Mouse (Mus musculus): ENCODE results near the gene Prdm1.

The Prdm1 gene

DNA sequence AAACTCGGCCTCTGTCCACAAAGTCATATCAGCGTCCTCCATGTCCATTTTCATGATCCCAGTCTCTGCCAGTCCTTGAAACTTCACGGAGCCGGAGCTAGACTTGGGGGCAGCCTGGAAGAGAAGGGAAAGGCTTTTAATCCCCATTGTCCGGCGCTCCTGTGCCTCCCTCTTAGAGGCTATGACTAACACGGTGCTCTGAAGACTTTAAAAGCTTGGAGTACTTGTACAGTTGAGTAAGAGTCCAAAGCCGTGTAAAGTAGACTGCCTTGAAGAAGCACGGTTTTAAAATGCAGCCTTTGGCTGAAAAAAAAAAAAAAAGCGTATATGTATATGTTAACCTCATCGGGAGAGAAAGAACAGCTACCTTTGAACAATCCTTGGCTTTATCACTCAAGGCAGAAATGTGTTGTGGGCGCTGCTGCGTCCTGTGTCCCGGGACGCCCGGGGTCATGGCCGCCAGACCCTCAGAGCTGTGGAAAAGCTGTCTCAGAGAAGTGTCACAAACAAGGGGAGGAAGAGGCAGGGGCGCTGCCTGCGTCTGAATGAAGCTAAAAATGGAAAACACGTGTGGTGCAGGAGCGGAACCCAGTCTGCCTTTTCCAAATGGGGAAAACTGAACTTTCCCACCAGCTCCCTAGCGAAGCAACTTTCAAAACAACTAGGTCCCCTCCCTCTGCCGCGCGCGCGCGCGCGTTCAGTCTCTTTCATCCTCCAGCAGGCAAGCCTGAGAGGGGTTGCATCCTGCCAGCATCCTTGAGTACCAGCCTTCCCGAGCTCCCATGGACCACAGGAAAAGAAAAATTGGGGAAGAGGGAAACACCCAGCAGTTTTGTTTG lies 71.3 kb downstream of the Prdm1 start:
- DNase-seq (ENCODE audit: low spot score): no peak

DNA sequence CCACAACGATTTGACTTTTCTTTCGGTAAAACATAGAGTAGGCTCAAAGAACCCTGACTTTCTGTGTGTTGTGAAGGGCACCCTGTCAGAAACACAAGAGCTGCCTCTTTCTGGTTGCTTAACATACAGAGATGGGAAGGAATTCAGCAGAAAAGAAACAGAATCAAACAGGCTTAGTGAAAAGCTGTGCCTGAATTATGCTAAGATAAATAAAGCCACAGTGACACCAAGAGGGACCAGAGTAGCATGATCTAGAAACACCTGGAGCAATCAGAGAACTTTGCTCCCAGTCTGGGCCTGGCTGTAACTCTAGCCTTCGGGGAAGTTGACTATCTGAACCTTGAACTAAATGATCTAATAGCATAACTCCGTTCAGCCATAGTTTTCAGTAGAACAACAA lies 73.5 kb downstream of the Prdm1 start:
- no peak for DNase-seq (ENCODE audit: low spot score)

DNA sequence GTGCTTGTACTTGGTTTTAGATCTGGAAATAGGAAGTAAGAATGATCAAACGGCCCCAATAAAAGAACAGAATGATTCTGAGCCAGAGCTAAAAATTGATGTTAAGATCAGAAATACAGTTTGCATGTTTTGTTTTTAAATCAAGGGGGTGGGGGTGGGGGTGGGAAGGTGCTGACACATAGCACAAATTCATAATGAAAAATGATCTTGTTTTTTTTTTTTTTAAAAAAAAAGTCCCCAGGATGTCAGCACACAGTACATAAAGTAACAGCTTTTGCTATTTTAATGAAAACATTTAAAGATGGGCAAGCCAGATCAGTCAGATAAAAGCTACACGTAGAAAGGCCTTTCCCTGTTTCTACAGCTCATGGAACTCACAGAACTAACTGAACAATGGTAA lies 74.2 kb downstream of the Prdm1 start:
- DNase-seq (ENCODE audit: low spot score): no peak

DNA sequence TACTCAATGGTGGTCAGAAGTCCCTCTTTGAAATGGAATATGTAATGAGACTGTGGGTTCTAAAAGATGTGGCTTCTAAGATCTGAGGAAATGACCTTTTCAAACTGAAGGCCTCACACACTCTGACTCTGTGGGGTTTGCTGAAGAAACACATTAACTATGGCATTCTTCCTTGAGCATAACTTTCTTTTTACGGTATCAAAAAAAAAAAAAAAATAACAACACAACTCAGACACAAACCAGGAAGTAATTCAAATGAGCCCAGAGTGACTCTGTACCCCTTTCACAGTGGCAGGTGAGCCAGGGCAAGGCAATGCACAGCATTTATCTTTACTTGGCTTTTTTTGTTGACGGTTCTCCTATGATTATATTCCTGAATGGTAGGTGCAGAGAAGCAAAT lies 77.5 kb downstream of the Prdm1 start:
- no peak for DNase-seq (ENCODE audit: low spot score)

DNA sequence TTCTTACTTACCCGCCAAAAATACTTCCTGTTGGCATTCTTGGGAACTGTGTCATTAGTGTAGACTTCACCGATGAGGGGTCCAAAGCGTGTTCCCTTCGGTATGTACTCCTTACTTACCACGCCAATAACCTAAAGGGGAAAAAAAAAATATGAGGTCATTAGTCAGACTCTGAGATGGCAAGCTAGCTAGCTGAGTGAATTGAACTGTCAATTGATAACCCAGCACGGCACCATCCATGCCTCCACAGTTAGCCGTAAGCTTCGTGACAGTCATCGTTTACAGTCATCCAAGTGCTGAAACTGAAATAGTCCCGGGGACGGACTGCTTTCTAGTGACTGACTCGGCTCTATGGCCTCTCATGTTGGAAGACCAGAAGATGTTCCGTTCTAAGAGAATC lies 78.2 kb downstream of the Prdm1 start:
- DNase-seq (ENCODE audit: low spot score): no peak

DNA sequence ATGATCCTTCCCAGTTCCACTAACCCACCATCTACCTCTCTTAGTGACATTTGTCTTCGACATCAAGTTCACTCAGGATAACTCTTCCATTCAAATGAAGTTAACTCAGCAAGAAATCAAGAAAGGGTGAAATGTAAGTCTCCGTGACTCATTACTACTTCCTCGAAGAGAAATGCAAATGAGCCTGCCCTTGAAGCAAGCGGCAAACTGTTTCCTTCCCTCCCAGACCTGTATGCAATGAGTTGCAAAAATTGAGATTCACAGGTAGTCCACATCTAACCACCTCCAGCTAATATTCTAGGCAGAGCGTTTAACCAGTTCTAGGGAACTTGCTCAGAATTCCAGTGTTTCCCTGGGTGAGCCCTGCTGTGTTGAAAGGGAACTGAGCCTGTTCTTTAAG lies 78.6 kb downstream of the Prdm1 start:
- no peak for DNase-seq (ENCODE audit: low spot score)

DNA sequence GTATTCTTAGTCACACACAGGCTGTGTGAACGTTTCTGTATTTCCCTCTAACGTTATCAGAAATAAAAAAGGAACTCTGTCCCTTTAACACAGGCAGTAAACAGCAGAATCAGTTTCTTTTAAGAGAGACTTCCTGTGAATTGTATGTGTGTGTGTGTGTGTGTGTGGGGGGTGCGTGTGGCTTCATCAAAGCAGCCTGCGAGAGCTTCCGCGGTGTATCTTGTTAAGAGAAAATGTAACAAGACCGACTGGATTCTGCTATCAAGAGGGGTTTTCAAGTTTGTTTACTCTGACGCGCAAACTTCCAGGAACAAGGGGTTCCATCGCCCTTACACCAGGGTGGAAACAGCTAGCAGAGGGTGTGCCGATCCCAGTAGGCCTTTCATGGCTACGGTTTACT lies 80.1 kb downstream of the Prdm1 start:
- no peak for DNase-seq (ENCODE audit: low spot score)

DNA sequence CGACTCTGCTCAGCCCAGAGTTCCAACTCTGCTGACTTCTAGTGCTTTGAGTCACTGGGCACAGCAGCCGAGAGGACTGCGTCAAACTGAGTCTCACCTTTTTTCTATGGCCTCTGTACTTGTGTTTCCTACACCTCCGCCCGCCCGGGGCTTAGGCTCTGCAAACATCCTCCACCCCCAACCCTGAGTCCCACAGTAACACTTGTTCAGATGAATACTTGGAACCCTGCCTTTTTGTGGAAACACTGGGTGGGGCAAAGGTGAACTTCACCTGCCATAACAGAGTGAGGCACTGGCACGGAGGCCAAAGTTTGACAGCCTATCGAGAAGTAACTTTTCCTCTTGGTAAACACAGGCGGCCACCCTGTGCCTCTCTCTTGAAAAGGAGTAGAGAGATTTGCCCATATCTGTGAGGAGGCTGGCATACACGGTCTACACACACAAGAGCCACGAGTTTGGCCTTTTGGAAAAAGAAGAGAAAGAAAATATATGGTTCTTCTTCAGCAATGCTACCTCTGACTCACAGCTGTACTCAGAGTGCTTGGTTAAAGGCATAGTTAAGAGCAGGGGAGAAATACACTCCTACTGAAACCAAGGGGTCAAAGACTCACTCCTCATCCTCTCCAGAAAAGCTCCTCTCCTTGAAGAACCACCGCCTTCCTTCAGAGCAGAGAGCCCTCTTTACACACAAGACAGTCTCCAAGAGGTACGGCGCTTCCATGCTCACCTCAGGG lies 80.7 kb downstream of the Prdm1 start:
- DNase-seq (ENCODE audit: low spot score): no peak

DNA sequence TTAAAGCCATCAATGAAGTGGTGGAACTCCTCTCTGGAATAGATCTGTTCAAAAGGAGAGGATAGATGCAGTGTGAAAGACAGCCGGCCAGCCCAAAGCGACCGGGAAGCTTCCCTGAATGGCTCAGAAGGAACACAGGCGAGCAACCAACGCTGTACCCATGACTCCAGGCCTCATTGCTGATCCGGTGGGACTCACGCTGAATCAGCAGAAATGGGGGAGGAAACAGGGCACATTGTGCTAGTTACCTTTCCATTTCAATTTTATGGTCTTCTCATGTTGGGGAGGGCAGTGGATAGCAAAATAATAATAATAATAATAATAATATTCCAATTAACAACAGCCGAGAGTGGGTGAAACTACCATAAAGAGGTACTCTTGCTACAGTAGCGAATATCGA lies 81.3 kb downstream of the Prdm1 start:
- no peak for DNase-seq (ENCODE audit: low spot score)

DNA sequence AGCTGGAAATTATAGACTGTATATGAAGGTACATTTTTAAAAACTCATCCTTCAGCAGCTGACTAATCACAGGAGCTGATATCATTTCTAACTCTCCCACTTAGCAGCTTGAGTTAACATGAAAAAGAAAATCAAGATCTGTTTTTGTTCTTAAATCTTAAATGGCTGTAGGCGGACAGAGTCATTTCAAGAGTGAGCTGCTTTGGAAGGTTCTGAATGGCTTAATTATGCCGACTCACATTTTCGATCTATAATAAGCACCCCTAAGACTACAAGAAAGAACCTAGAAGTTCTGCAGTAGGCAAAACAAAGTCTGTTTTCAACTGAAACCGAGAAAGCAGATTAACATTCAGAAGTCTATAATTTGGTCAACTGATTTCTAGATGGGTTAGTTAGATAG lies 83.9 kb downstream of the Prdm1 start:
- no peak for DNase-seq (ENCODE audit: low spot score)

DNA sequence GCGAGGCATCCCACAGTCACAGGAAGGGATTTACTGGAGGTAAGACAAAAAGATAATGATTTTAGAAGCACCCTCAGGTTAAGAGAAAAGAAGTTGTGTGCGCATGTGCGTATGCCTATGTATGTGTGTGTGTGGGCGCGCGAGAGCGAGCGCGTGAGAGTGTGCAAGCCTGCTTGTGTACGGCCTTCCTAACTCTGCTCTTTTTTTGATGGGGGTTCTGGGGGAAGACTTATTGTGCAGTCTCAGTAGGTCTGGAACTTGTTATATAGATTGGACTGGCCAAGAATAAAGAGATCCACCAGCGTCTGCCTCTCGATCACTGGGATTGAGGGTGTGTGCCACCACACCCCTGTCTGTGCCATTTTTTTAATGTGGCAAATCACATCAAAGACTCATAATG lies 84.6 kb downstream of the Prdm1 start:
- no peak for DNase-seq (ENCODE audit: low spot score)

DNA sequence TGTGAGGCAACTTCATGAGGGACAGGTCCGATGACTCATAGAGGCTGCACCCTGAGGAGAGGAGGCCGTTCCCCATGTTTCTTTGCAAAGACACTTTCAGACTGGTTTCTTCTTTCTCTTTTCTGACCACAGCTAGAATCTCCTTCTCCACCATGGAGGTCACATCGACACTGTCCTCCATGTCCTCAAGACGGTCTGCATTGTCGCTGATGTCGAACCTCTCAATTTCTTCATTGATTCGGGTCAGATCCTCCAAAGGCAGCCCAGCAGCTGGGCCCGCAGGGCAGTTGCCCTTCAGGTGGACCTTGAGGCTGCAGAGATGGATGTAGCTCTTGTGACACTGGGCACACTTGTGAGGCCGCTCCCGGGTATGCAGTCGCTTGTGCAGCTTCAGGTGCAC lies 88.6 kb downstream of the Prdm1 start:
- no peak for DNase-seq (ENCODE audit: low spot score)

DNA sequence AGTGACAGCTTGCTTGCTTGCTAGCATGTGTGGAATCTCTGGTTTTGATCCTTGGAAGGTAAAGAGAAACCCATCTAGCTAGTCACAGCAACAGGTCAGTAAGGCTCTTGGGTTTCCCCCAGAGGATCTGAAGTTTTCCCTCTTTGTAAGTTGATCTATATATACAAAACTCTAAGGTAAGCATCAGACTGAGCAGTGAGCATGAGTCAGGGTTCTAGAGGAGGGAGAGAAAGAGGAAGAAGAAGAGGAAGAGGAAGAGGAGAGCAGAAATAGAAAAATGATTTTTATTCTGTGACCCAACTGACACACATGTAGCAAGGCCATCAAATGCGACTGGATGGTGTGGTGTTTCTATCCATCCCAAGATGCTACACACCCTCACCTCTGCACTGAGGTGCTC lies 90.7 kb downstream of the Prdm1 start:
- no peak for DNase-seq (ENCODE audit: low spot score)

DNA sequence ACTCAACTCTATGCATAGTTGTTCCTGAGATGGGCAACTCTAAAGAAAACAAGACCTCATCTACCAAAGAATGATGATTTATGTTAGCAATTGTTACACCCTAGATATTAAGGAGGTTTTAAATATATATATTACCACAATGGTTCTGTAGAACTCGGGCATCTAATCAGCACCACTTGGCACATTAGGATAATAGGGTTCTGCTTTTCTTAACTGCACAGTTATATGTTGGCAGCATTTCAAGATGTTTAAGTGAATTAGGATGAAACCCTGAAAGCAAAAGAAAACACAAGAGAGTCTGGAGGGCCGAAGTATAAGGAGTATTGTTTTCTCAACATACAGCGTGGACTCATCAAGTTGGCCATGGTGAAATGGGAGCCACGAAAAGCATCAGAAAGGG lies 92.3 kb downstream of the Prdm1 start:
- DNase-seq (ENCODE audit: low spot score): no peak

DNA sequence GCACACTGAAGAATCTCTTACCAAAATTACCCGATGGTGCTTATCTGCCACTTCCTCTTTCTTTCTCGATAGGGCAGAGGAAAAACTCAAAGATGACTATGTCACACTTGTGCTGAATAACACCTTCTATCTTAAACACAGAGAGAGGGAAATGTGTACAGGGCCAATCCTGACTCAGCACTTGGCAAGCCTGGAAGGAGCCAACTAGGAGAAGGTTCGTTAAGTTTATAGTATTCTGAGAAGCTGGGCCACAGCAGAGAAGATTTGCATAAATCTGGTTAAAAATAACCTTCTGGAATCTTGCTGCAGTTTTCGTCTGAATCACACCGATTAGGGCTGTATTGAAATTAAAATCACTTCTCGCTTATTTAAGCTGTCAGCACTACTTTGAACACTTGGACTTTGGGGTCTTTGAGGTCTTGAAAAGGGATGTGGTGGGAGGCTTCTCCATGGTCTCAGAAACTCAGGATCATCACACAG lies 93.6 kb downstream of the Prdm1 start:
- no peak for DNase-seq (ENCODE audit: low spot score)

DNA sequence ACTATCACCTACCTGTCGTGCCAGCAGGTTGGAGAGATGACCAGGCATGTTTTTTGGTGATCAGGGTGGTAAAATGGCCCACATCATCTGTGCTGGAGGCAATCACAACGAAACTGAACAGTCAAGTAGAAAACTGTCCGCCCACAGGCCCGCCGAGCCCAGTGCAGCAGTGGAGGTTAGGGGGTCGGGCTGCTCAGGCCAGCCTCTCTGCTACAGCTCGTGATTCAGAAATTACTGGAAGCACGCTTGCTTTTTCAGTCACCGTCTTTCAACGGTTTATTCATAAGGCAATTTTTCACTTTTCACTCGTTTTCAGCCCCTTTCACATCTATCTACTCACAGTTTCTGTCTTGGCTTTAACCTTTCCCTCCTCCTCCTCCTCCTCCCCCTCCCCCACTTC lies 96.1 kb downstream of the Prdm1 start:
- no peak for DNase-seq (ENCODE audit: low spot score)

DNA sequence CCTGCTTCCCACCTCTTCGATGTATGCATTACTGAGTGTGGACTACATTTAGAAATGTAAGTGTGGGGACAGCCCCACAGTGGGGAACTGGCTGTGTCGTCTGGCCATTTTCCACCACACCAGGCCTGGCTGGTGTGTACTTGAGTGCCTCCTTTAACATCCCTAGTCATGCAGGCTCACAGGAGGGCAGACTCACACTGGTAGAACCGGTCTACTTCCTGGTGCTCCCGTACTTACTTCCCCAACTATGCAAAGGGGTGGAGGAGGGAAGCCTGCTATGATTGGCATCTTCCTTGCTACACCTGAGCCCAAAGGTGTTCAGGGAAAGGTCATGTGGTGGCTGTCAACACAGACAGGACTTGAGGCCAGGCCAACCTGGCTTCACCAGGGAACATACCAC lies 96.6 kb downstream of the Prdm1 start:
- DNase-seq (ENCODE audit: low spot score): no peak

DNA sequence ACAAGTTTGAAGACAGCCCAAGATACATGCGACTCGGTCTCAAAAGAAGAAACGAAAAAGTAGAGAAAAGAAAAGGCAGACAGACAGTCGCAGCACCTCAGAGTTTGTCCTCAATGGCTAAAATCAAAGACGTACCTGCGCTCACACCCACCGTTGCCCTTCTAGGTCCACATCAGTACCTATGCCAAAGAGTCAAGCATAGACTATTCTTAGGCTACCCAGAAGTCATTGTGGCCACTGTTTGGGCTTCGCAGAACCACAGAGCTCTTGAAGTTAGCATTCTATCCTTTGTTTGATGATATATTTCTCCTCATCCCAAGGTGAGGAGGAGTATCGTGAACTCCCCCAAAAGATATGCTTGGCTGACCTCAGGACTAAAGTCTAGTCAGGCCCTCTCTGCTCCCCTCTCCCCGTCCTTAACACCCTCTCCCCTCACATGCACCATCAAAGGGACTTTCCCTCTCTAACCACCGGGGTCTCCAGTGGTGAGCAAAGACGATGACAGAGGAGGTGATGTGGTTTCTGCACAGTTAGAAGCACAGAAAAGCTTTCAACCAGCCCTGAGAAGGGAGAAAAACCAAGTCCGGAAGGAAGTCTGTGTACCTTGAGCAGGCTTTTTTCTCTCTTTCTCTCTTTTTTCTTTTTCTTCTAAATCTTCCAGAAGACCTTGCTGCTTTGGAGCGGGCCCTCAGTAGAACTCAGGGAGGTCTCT lies 99.0 kb downstream of the Prdm1 start:
- DNase-seq (ENCODE audit: low spot score): no peak

DNA sequence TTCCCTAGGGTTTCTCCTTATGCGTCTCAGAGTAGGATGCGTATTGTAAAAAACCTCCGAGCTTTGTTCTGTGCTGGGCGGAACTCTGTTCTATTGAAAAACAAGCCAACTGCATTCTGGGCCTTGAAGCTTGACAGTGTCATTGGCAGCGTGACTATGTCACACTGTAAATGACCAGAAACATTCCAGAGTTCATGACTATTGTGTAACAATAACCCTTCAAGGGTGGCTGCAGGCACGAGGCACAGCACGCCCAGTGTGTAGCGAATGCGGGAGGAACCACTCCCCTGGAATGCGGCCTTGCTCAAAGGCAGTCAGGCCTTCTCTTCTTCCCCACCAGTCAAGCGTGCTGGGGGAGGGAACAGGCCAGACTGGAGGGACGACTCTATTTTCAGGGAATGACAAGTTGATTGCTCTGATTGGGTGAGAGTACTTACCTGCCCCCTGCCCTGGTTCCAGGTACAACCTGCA lies 100.4 kb downstream of the Prdm1 start:
- DNase-seq (ENCODE audit: low spot score): no peak

DNA sequence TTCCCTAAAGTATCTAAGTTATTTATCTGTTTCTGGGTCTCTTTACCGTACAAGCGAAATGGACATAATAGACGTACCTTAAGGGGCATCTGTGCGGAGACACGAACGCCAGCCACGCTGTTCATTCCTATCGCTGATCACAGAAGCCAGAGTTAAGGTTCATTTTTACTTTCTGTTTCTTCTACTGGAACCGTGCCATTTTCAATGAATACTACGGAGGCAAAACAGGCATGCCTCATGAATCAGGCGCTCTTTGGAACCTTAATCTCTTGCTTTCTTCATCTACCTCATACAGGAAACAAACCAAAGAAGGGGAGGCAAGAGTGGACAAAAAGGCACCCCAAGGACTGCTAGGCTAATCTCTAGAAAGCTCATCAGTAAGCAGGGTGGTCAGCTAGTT lies 100.9 kb downstream of the Prdm1 start:
- DNase-seq (ENCODE audit: low spot score): no peak

DNA sequence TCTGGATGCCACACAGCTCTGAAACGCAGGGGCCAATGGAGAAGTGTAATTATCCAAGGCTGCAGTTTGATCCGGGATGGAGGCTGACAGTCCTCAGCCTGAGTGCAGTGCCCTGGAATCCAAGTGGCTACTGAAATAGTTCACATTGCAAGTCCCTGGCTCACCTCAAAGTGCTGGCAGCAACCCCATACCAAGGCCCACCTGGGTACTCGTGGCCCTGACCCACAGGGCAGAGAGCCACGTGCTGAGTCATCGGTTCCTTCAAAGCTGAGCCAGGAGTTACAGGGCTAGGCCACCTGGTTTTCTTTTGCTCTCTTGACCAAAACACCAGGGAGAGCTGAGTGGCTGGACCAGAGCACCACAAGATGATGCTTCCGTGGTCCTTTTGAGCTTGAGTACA lies 103.3 kb downstream of the Prdm1 start:
- DNase-seq (ENCODE audit: low spot score): no peak

DNA sequence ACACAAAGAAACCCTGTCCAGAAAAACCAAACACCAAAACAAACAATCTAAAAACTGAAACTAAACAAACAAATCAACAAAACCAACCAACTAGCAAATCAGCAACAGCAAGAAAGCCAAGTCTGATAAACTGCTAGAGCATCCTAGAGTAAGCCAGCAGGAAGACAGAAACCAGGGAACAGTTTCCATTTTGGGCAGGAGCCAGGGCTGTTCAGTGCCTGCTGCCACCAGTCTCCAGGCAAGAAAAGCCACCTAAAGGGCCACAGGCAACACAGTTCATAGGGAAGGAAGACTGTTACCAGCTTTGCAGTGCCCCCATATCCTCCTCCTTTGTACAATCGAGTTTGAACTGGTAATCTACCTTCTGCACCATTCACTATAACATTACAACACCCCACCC lies 106.4 kb downstream of the Prdm1 start:
- no peak for DNase-seq (ENCODE audit: low spot score)

DNA sequence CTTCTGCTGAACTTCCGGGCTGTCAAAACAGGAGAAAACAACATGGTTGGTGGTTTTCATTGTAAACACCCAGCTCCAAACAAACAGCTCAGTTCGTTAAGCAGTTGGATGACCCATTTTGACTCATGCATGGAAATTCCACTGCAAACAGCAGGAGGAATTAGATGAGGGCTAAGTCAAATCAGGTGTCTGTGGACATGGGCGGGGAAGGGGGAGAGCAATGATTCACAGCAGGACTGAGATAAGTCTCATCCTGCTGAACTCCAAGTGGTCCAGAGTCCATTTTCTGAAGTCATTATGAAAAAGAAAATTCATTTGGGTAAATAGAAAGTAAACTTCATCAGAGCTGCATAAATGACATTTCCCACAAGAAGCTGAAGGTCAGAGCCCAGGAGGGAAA lies 108.1 kb downstream of the Prdm1 start:
- DNase-seq (ENCODE audit: low spot score): no peak

All from urinary bladder, postnatal 10 days (tissue).